Mouse (Mus musculus) bone marrow, adult 2 months (tissue): Measurements from ENCODE around the gene Bcl11a.

ENCODE experiments used
- CTCF ChIP-seq: fragments of 200-500 bp; IDR thresholded peaks from 2 replicates; pipeline ENCODE4 v1.5.1; 2011; ENCODE audit warnings: low read length, control low read depth; ENCODE audit not compliant: control insufficient read depth, insufficient read depth
- POLR2A ChIP-seq: fragments of 200-500 bp; IDR thresholded peaks from 2 replicates; pipeline ENCODE4 v1.6.1; 2011; ENCODE audit warnings: low read depth, mild to moderate bottlenecking, control low read depth, low read length, borderline replicate concordance; ENCODE audit not compliant: control insufficient read depth

- TF ChIP-seq POLR2A (no peak), CTCF (no peak)
Measured at GRCm38 (mm10) chr11:24139432-24139831, 61.6 kb downstream of the Bcl11a start.
